Mouse (Mus musculus): ENCODE results near the gene Syn3. TPM values are rescaled to one million over a fixed set of nuclear protein-coding genes. Genes with fewer than 3 reads are reported as not detected.

Gene Syn3
- polyA plus RNA-seq, 1 experiment from 2014 or later, result 7.4 TPM

- H3K9me3 ChIP-seq (ENCODE audit: low read length), result no peaks in the 10 kb centered on the region
- no peak for ATAC-seq (ENCODE audit: low FRiP score, low TSS enrichment)
- 38% methylated on average over 4 of the region's 4 CpGs for WGBS
- peak overlapping the region; percentile 82 for H3K27ac ChIP-seq (ENCODE audit: low read length)
- H3K4me1 ChIP-seq (ENCODE audit: insufficient read depth, low read length), result peaks cover 32% of the 10 kb centered on the region
- H3K36me3 ChIP-seq (ENCODE audit: insufficient read depth, low read length), result no peaks in the 10 kb centered on the region
- peak overlapping the region; percentile 68 for H3K4me3 ChIP-seq (ENCODE audit: low read length)
- peak overlapping the region; percentile 90 for H3K4me2 ChIP-seq (replicated peaks; ENCODE audit: low read depth, low read length)
- H3K9ac ChIP-seq (replicated peaks; ENCODE audit: low read length), result peak overlapping the region; percentile 90
- H3K27me3 ChIP-seq (ENCODE audit: insufficient read depth, low read length), result peaks cover 13% of the 10 kb centered on the region
Measured at GRCm38 (mm10) chr10:86301593-86302317, 196.9 kb downstream of the Syn3 start.

GRCm38 (mm10) chr10:86301117-86301490, 197.6 kb downstream of the Syn3 start:
- Histone ChIP-seq H3K27me3 (ENCODE audit: insufficient read depth, low read length) (peaks cover 13% of the 10 kb centered on the region), H3K27ac (ENCODE audit: low read length) (peak overlapping the region; percentile 82), H3K4me3 (ENCODE audit: low read length) (peak overlapping the region; percentile 68), H3K36me3 (ENCODE audit: insufficient read depth, low read length) (no peaks in the 10 kb centered on the region), H3K4me2 (replicated peaks; ENCODE audit: low read depth, low read length) (peak overlapping the region; percentile 90), H3K4me1 (ENCODE audit: insufficient read depth, low read length) (peaks cover 32% of the 10 kb centered on the region), H3K9me3 (ENCODE audit: low read length) (no peaks in the 10 kb centered on the region), H3K9ac (replicated peaks; ENCODE audit: low read length) (peak overlapping the region; percentile 90)
- 1% methylated on average over 9 of the region's 10 CpGs for WGBS
- ATAC-seq (ENCODE audit: low FRiP score, low TSS enrichment), result no peak

- H3K9ac ChIP-seq (replicated peaks; ENCODE audit: low read length), result peak within 1 kb of the TSS; percentile 90
- peak within 1 kb of the TSS; percentile 68 for H3K4me3 ChIP-seq (ENCODE audit: low read length)
- peak within 1 kb of the TSS; percentile 90 for H3K4me2 ChIP-seq (replicated peaks; ENCODE audit: low read depth, low read length)
- H3K4me1 ChIP-seq (ENCODE audit: insufficient read depth, low read length), result peaks cover 38% of the 10 kb centered on the region
- ATAC-seq (ENCODE audit: low FRiP score, low TSS enrichment), result peak; percentile 94
- H3K27ac ChIP-seq (ENCODE audit: low read length), result peak within 1 kb of the TSS; percentile 82
- H3K9me3 ChIP-seq (ENCODE audit: low read length), result no peaks in the 10 kb centered on the region
- H3K27me3 ChIP-seq (ENCODE audit: insufficient read depth, low read length), result peaks cover 13% of the 10 kb centered on the region
- WGBS, result under 1% methylated on average over 65 of the region's 65 CpGs
- no peaks in the 10 kb centered on the region for H3K36me3 ChIP-seq (ENCODE audit: insufficient read depth, low read length)
Measured at GRCm38 (mm10) chr10:86300293-86301116, 198.2 kb downstream of the Syn3 start, which contains the start of gene Timp3. Timp3 (plus strand) TSS chr10:86300372.

- no peaks in the 10 kb centered on the region for H3K9me3 ChIP-seq (ENCODE audit: low read length)
- peaks cover 13% of the 10 kb centered on the region for H3K27me3 ChIP-seq (ENCODE audit: insufficient read depth, low read length)
- H3K36me3 ChIP-seq (ENCODE audit: insufficient read depth, low read length), result no peaks in the 10 kb centered on the region
- peak overlapping the region; percentile 90 for H3K9ac ChIP-seq (replicated peaks; ENCODE audit: low read length)
- no peak overlapping the region for H3K27ac ChIP-seq (ENCODE audit: low read length)
- peak overlapping the region; percentile 90 for H3K4me2 ChIP-seq (replicated peaks; ENCODE audit: low read depth, low read length)
- peaks cover 43% of the 10 kb centered on the region for H3K4me1 ChIP-seq (ENCODE audit: insufficient read depth, low read length)
- ATAC-seq (ENCODE audit: low FRiP score, low TSS enrichment), result no peak
- H3K4me3 ChIP-seq (ENCODE audit: low read length), result peak overlapping the region; percentile 68
- WGBS, result 41% methylated on average over 6 of the region's 6 CpGs
Measured at GRCm38 (mm10) chr10:86299795-86300194, 198.9 kb downstream of the Syn3 start.

GRCm38 (mm10) chr10:86298326-86298725, 200.4 kb downstream of the Syn3 start:
- WGBS, result 77% methylated on average over 6 of the region's 6 CpGs
- Histone ChIP-seq H3K36me3 (ENCODE audit: insufficient read depth, low read length) (no peaks in the 10 kb centered on the region), H3K27me3 (ENCODE audit: insufficient read depth, low read length) (peaks cover 13% of the 10 kb centered on the region), H3K9me3 (ENCODE audit: low read length) (no peaks in the 10 kb centered on the region), H3K4me3 (ENCODE audit: low read length) (no peak overlapping the region), H3K27ac (ENCODE audit: low read length) (no peak overlapping the region), H3K4me1 (ENCODE audit: insufficient read depth, low read length) (peaks cover 31% of the 10 kb centered on the region), H3K4me2 (replicated peaks; ENCODE audit: low read depth, low read length) (no peak overlapping the region), H3K9ac (replicated peaks; ENCODE audit: low read length) (no peak overlapping the region)
- no peak for ATAC-seq (ENCODE audit: low FRiP score, low TSS enrichment)

- no peak overlapping the region for H3K4me3 ChIP-seq (ENCODE audit: low read length)
- no peak for ATAC-seq (ENCODE audit: low FRiP score, low TSS enrichment)
- H3K27ac ChIP-seq (ENCODE audit: low read length), result no peak overlapping the region
- no peaks in the 10 kb centered on the region for H3K36me3 ChIP-seq (ENCODE audit: insufficient read depth, low read length)
- H3K9ac ChIP-seq (replicated peaks; ENCODE audit: low read length), result no peak overlapping the region
- WGBS, result 93% methylated on average over 2 of the region's 2 CpGs
- no peaks in the 10 kb centered on the region for H3K9me3 ChIP-seq (ENCODE audit: low read length)
- peaks cover 25% of the 10 kb centered on the region for H3K4me1 ChIP-seq (ENCODE audit: insufficient read depth, low read length)
- peaks cover 13% of the 10 kb centered on the region for H3K27me3 ChIP-seq (ENCODE audit: insufficient read depth, low read length)
- no peak overlapping the region for H3K4me2 ChIP-seq (replicated peaks; ENCODE audit: low read depth, low read length)
Measured at GRCm38 (mm10) chr10:86297307-86297706, 201.4 kb downstream of the Syn3 start.

- peak overlapping the region; percentile 45 for H3K9ac ChIP-seq (replicated peaks; ENCODE audit: low read length)
- no peaks in the 10 kb centered on the region for H3K36me3 ChIP-seq (ENCODE audit: insufficient read depth, low read length)
- 5% methylated on average over 14 of the region's 14 CpGs for WGBS
- H3K4me2 ChIP-seq (replicated peaks; ENCODE audit: low read depth, low read length), result peak overlapping the region; percentile 35
- no peak overlapping the region for H3K27ac ChIP-seq (ENCODE audit: low read length)
- peaks cover 13% of the 10 kb centered on the region for H3K27me3 ChIP-seq (ENCODE audit: insufficient read depth, low read length)
- H3K4me3 ChIP-seq (ENCODE audit: low read length), result no peak overlapping the region
- ATAC-seq (ENCODE audit: low FRiP score, low TSS enrichment), result peak; percentile 16; the same call in 1 of the 2 replicates
- H3K4me1 ChIP-seq (ENCODE audit: insufficient read depth, low read length), result peaks cover 15% of the 10 kb centered on the region
- H3K9me3 ChIP-seq (ENCODE audit: low read length), result no peaks in the 10 kb centered on the region
Measured at GRCm38 (mm10) chr10:86296111-86296510, 202.6 kb downstream of the Syn3 start.

- Histone ChIP-seq H3K27me3 (ENCODE audit: insufficient read depth, low read length) (peaks cover 13% of the 10 kb centered on the region), H3K27ac (ENCODE audit: low read length) (peak overlapping the region; percentile 6; the same call in 1 of the 2 replicates), H3K4me1 (ENCODE audit: insufficient read depth, low read length) (peaks cover 12% of the 10 kb centered on the region), H3K9me3 (ENCODE audit: low read length) (no peaks in the 10 kb centered on the region), H3K36me3 (ENCODE audit: insufficient read depth, low read length) (no peaks in the 10 kb centered on the region), H3K4me2 (replicated peaks; ENCODE audit: low read depth, low read length) (peak overlapping the region; percentile 35), H3K9ac (replicated peaks; ENCODE audit: low read length) (peak overlapping the region; percentile 45), H3K4me3 (ENCODE audit: low read length) (no peak overlapping the region)
- 24% methylated on average over 13 of the region's 13 CpGs for WGBS
- ATAC-seq (ENCODE audit: low FRiP score, low TSS enrichment), result no peak
Measured at GRCm38 (mm10) chr10:86295454-86296098, 203.1 kb downstream of the Syn3 start.

GRCm38 (mm10) chr10:86294599-86295365, 203.9 kb downstream of the Syn3 start:
- WGBS, result 65% methylated on average over 10 of the region's 10 CpGs
- no peak overlapping the region for H3K4me3 ChIP-seq (ENCODE audit: low read length)
- H3K4me1 ChIP-seq (ENCODE audit: insufficient read depth, low read length), result peaks cover 12% of the 10 kb centered on the region
- no peaks in the 10 kb centered on the region for H3K36me3 ChIP-seq (ENCODE audit: insufficient read depth, low read length)
- no peaks in the 10 kb centered on the region for H3K9me3 ChIP-seq (ENCODE audit: low read length)
- peaks cover 13% of the 10 kb centered on the region for H3K27me3 ChIP-seq (ENCODE audit: insufficient read depth, low read length)
- peak overlapping the region; percentile 19; the same call in 1 of the 2 replicates for H3K27ac ChIP-seq (ENCODE audit: low read length)
- no peak overlapping the region for H3K9ac ChIP-seq (replicated peaks; ENCODE audit: low read length)
- ATAC-seq (ENCODE audit: low FRiP score, low TSS enrichment), result peak; percentile 76
- no peak overlapping the region for H3K4me2 ChIP-seq (replicated peaks; ENCODE audit: low read depth, low read length)
